In genomic region chr9:44482112-44482511, GRCm38 (mm10) we compare ENCODE assay signal across 8 mouse cellular contexts. TPM values are rescaled to one million over a fixed set of nuclear protein-coding genes. Genes with fewer than 3 reads are reported as not detected.
DNase-seq lines count a peak whose midpoint lies in the region; ATAC-seq and TF ChIP-seq lines count a peak whose summit lies in the region.

No protein-coding gene starts in this region.

- H3K27me3 ChIP-seq in heart, embryonic 11.5 days (ENCODE audit: control insufficient read depth, insufficient read depth, low read length): no peaks in the 10 kb centered on the region
- H3K27me3 ChIP-seq in E14TG2a.4 (ENCODE audit: insufficient read depth, low read length): peaks cover 42% of the 10 kb centered on the region
- H3K27me3 ChIP-seq in forebrain, postnatal 0 days (ENCODE audit: insufficient read depth, low read length): no peaks in the 10 kb centered on the region
- peaks cover 12% of the 10 kb centered on the region; the same call in 1 of the 2 replicates for H3K27me3 ChIP-seq in liver, postnatal 0 days (ENCODE audit: insufficient read depth, low read length)

- peak overlapping the region; percentile 79; the same call in 1 of the 2 replicates for H3K4me3 ChIP-seq in heart, embryonic 11.5 days (ENCODE audit: low read depth, low read length)
- H3K4me3 ChIP-seq in E14TG2a.4 (replicated peaks; ENCODE audit: low read length): peak overlapping the region; percentile 90
- H3K4me3 ChIP-seq in forebrain, postnatal 0 days (ENCODE audit: low read depth, low read length): peak overlapping the region; percentile 95
- peak overlapping the region; percentile 70 for H3K4me3 ChIP-seq in liver, postnatal 0 days (ENCODE audit: low read depth, low read length)

- no peaks in the 10 kb centered on the region for H3K36me3 ChIP-seq in heart, embryonic 11.5 days (ENCODE audit: control insufficient read depth, insufficient read depth, low read length)
- H3K36me3 ChIP-seq in E14TG2a.4 (ENCODE audit: insufficient read depth, low read length): no peaks in the 10 kb centered on the region
- no peaks in the 10 kb centered on the region for H3K36me3 ChIP-seq in forebrain, postnatal 0 days (ENCODE audit: insufficient read depth)
- no peaks in the 10 kb centered on the region for H3K36me3 ChIP-seq in liver, postnatal 0 days (replicated peaks; ENCODE audit: insufficient read depth, low read length)

- H3K4me2 ChIP-seq in heart, embryonic 11.5 days: peak overlapping the region; percentile 84
- peak overlapping the region; percentile 93 for H3K4me2 ChIP-seq in forebrain, postnatal 0 days (ENCODE audit: low read depth)
- peak overlapping the region; percentile 92 for H3K4me2 ChIP-seq in liver, postnatal 0 days (ENCODE audit: low read depth, low read length)

- no peak overlapping the region for H3K9ac ChIP-seq in heart, embryonic 11.5 days (ENCODE audit: low read depth, low read length)
- peak overlapping the region; percentile 97 for H3K9ac ChIP-seq in forebrain, postnatal 0 days
- H3K9ac ChIP-seq in liver, postnatal 0 days (replicated peaks): no peak overlapping the region

- no peak for DNase-seq in heart, adult 18-20 months
- no peak for DNase-seq in forebrain, postnatal 0 days
- no peak for DNase-seq in liver, postnatal 0 days
- DNase-seq in yolk sac, embryonic 10.5 days (ENCODE audit: low spot score): no peak
- DNase-seq in layer of hippocampus, adult 8-10 months (ENCODE audit: low spot score in 2 of 2): no peak
- DNase-seq in embryo, embryonic 10 days (ENCODE audit: low spot score): no peak

- peaks cover 42% of the 10 kb centered on the region for H3K4me1 ChIP-seq in heart, embryonic 11.5 days (ENCODE audit: control insufficient read depth, insufficient read depth, low read length)
- H3K4me1 ChIP-seq in E14TG2a.4 (replicated peaks; ENCODE audit: low read depth, low read length): peaks cover 65% of the 10 kb centered on the region
- H3K4me1 ChIP-seq in forebrain, postnatal 0 days (ENCODE audit: insufficient read depth): peaks cover 37% of the 10 kb centered on the region
- H3K4me1 ChIP-seq in liver, postnatal 0 days (ENCODE audit: insufficient read depth): peaks cover 64% of the 10 kb centered on the region

- no peak for TF ChIP-seq CTCF in E14TG2a.4 (conservative IDR thresholded peaks at IDR 0.05; ENCODE audit: low read length)
- no peak for TF ChIP-seq CTCF in forebrain, postnatal 0 days (IDR thresholded peaks at IDR 0.05; ENCODE audit: low read depth)
- no peak for TF ChIP-seq CTCF in liver, postnatal 0 days (IDR thresholded peaks at IDR 0.05; ENCODE audit: low read depth)

- no peak for TF ChIP-seq EP300 in liver, postnatal 0 days (IDR thresholded peaks at IDR 0.05; ENCODE audit: low read depth)

- peak overlapping the region; percentile 91; the same call in 1 of the 2 replicates for H3K27ac ChIP-seq in heart, embryonic 11.5 days (ENCODE audit: low read depth, low read length)
- peak overlapping the region; percentile 97 for H3K27ac ChIP-seq in forebrain, postnatal 0 days (ENCODE audit: low read depth, low read length)
- H3K27ac ChIP-seq in liver, postnatal 0 days (ENCODE audit: low read depth): 0 out of 2 replicates have a peak overlapping the region, but pooled peaks have one; percentile 80

- no peak for ATAC-seq in heart, embryonic 11.5 days (replicated peaks; ENCODE audit: insufficient number of reproducible peaks, low FRiP score, low TSS enrichment)
- ATAC-seq in forebrain, postnatal 0 days: no peak
- ATAC-seq in liver, postnatal 0 days: no peak

- WGBS in heart, embryonic 11.5 days (ENCODE audit: insufficient replicate concordance): 10% methylated on average over 3 of the region's 3 CpGs
- 6% methylated on average over 3 of the region's 3 CpGs for WGBS in forebrain, postnatal 0 days
- 14% methylated on average over 3 of the region's 3 CpGs for WGBS in liver, postnatal 0 days (ENCODE audit: insufficient replicate concordance)

- no peaks in the 10 kb centered on the region for H3K9me3 ChIP-seq in heart, embryonic 11.5 days (replicated peaks; ENCODE audit: control insufficient read depth, low read length)
- H3K9me3 ChIP-seq in E14TG2a.4 (ENCODE audit: low read length): no peaks in the 10 kb centered on the region
- no peaks in the 10 kb centered on the region for H3K9me3 ChIP-seq in forebrain, postnatal 0 days (ENCODE audit: low read length)
- H3K9me3 ChIP-seq in liver, postnatal 0 days (ENCODE audit: low read length): no peaks in the 10 kb centered on the region

RNA-seq across cellular contexts. Expression of gene Bcl9l, which starts 0.5 kb away (rescaled TPM):
- polyA plus RNA-seq in heart, embryonic 11.5 days (2014; fragmentation: Nextera tagmentation; extraction: Ambion mirVana): 8.7 and 9.3 TPM in 2 replicates
- total RNA-seq in heart, adult 18-20 months (2021): 10 to 100 TPM; 36.2 to 41.7 TPM
- total RNA-seq in forebrain, postnatal 0 days (2014; rRNA removed): 29.2 and 38.7 TPM in 2 replicates
- polyA plus RNA-seq in forebrain, postnatal 0 days (2015; fragmentation: Nextera tagmentation; extraction: Ambion mirVana): 9.3 and 13.0 TPM in 2 replicates
- 2.0 and 2.2 TPM in 2 replicates for polyA plus RNA-seq in liver, postnatal 0 days (2015; fragmentation: Nextera tagmentation; extraction: Ambion mirVana)
- 10 to 100 TPM; 61.8 to 68.3 (median 64.9) TPM for total RNA-seq in layer of hippocampus, adult 8-10 months (2022)

RNA-seq across cellular contexts. Expression of gene Upk2, which starts 27.3 kb away (rescaled TPM):
- 0.14 TPM in 1 of 2 replicates, not detected in the other for polyA plus RNA-seq in heart, embryonic 11.5 days (2014; fragmentation: Nextera tagmentation; extraction: Ambion mirVana)
- not detected for total RNA-seq in heart, adult 18-20 months (2021)
- total RNA-seq in forebrain, postnatal 0 days (2014; rRNA removed): not detected in 2 replicates
- polyA plus RNA-seq in forebrain, postnatal 0 days (2015; fragmentation: Nextera tagmentation; extraction: Ambion mirVana): not detected in 2 replicates
- not detected in 2 replicates for polyA plus RNA-seq in liver, postnatal 0 days (2015; fragmentation: Nextera tagmentation; extraction: Ambion mirVana)
- total RNA-seq in layer of hippocampus, adult 8-10 months (2022): not detected

RNA-seq across cellular contexts. Expression of gene Foxr1, which starts 41.2 kb away (rescaled TPM):
- polyA plus RNA-seq in heart, embryonic 11.5 days (2014; fragmentation: Nextera tagmentation; extraction: Ambion mirVana): not detected in 2 replicates
- not detected for total RNA-seq in heart, adult 18-20 months (2021)
- total RNA-seq in forebrain, postnatal 0 days (2014; rRNA removed): not detected in 2 replicates
- polyA plus RNA-seq in forebrain, postnatal 0 days (2015; fragmentation: Nextera tagmentation; extraction: Ambion mirVana): not detected in 2 replicates
- not detected in 2 replicates for polyA plus RNA-seq in liver, postnatal 0 days (2015; fragmentation: Nextera tagmentation; extraction: Ambion mirVana)
- not detected for total RNA-seq in layer of hippocampus, adult 8-10 months (2022)
